Comparison of ENCODE assay signal across 21 mouse cellular contexts in genomic region chr1:66569736-66570135, GRCm38 (mm10).
DNase-seq lines count a peak whose midpoint lies in the region; ATAC-seq and TF ChIP-seq lines count a peak whose summit lies in the region.
"Had no signal": no experiment of that assay in that cellular context is flagged by ENCODE, and none has a peak within 500 bp of the region (broad histone marks: within the 10 kb centered on the region; RNA-seq: fewer than 3 reads in every experiment).

No protein-coding gene starts in this region.

- intact Hi-C loops in gastrocnemius, adult 2 months (cut with DNase I), result no loop called here

- H3K36me3 ChIP-seq in hindbrain, postnatal 0 days (ENCODE audit: insufficient read depth, low read length), result no peaks in the 10 kb centered on the region
- H3K36me3 ChIP-seq in hindbrain, embryonic 10.5 days, result no peaks in the 10 kb centered on the region
- H3K36me3 ChIP-seq: forebrain, embryonic 10.5 days; heart, embryonic 12.5 days; heart, embryonic 15.5 days had no signal

- H3K9ac ChIP-seq in hindbrain, postnatal 0 days (replicated peaks; ENCODE audit: low read length), result no peak overlapping the region
- H3K9ac ChIP-seq: forebrain, postnatal 0 days; heart, embryonic 12.5 days; heart, embryonic 15.5 days; hindbrain, embryonic 14.5 days had no signal

- DNase-seq in cerebellum, adult 11-12 months, result peak; percentile 22
- DNase-seq in hindbrain, postnatal 0 days (ENCODE audit: low spot score), result peak; percentile 44
- no peak for DNase-seq in hindbrain, embryonic 10.5 days (ENCODE audit: low spot score)
- peak; percentile 1 for DNase-seq in R1 (ENCODE audit: low read depth, low spot score)
- DNase-seq in cerebellum, postnatal 14 days, result peak; percentile 40 to 54
- no peak for DNase-seq in gastrocnemius, adult 2 months
- no peak for DNase-seq in layer of hippocampus, adult 9-11 months
- DNase-seq: adrenal gland, postnatal 10 days; forebrain, postnatal 0 days; gastrocnemius, postnatal 25 days; heart, adult 18-20 months; heart, postnatal 10 days; heart, postnatal 36 days; kidney, adult 2 months had no signal

- H3K4me2 ChIP-seq in hindbrain, postnatal 0 days (ENCODE audit: low read depth, low read length), result no peak overlapping the region
- H3K4me2 ChIP-seq: heart, embryonic 12.5 days; heart, embryonic 15.5 days; hindbrain, embryonic 14.5 days had no signal

- TF ChIP-seq CTCF in hindbrain, postnatal 0 days (IDR thresholded peaks at IDR 0.05; ENCODE audit: low read depth), result no peak
- TF ChIP-seq CTCF in gastrocnemius, adult 2 months (IDR thresholded peaks at IDR 0.05), result no peak

- WGBS in hindbrain, postnatal 0 days, result 36% methylated on average over 13 of the region's 13 CpGs
- 63% methylated on average over 13 of the region's 13 CpGs for WGBS in hindbrain, embryonic 10.5 days

- H3K4me3 ChIP-seq in hindbrain, postnatal 0 days (ENCODE audit: low read length), result no peak overlapping the region
- no peak overlapping the region for H3K4me3 ChIP-seq in hindbrain, embryonic 10.5 days
- H3K4me3 ChIP-seq in gastrocnemius, adult 2 months, result no peak overlapping the region
- H3K4me3 ChIP-seq: forebrain, embryonic 10.5 days; heart, embryonic 12.5 days; heart, embryonic 15.5 days had no signal

- no peaks in the 10 kb centered on the region for H3K27me3 ChIP-seq in hindbrain, postnatal 0 days (ENCODE audit: insufficient read depth, low read length)
- no peaks in the 10 kb centered on the region for H3K27me3 ChIP-seq in hindbrain, embryonic 10.5 days (ENCODE audit: insufficient read depth, poor library complexity, severe bottlenecking)
- H3K27me3 ChIP-seq: heart, embryonic 12.5 days; heart, embryonic 15.5 days had no signal

- ATAC-seq in cerebellum, adult (ENCODE audit: insufficient number of reproducible peaks, low FRiP score, low TSS enrichment), result no peak
- ATAC-seq in hindbrain, postnatal 0 days, result no peak
- ATAC-seq: forebrain, embryonic 14.5 days; forebrain, postnatal 0 days; intestine, postnatal 0 days had no signal

- H3K27ac ChIP-seq in hindbrain, postnatal 0 days, result no peak overlapping the region
- no peak overlapping the region for H3K27ac ChIP-seq in hindbrain, embryonic 10.5 days
- no peak overlapping the region for H3K27ac ChIP-seq in gastrocnemius, adult 2 months
- H3K27ac ChIP-seq: forebrain, embryonic 10.5 days; heart, embryonic 15.5 days; hindbrain, embryonic 14.5 days had no signal

- no peaks in the 10 kb centered on the region for H3K4me1 ChIP-seq in hindbrain, postnatal 0 days (ENCODE audit: insufficient read depth, low read length)
- no peaks in the 10 kb centered on the region for H3K4me1 ChIP-seq in hindbrain, embryonic 10.5 days (replicated peaks)
- H3K4me1 ChIP-seq: forebrain, embryonic 10.5 days; heart, embryonic 12.5 days; heart, embryonic 15.5 days had no signal

- no peaks in the 10 kb centered on the region for H3K9me3 ChIP-seq in hindbrain, postnatal 0 days (ENCODE audit: low read length)
- H3K9me3 ChIP-seq in hindbrain, embryonic 10.5 days, result no peaks in the 10 kb centered on the region; the same call in 1 of the 2 replicates
- H3K9me3 ChIP-seq: forebrain, embryonic 10.5 days; heart, embryonic 12.5 days; heart, embryonic 15.5 days had no signal

Comparison
In these comparisons a context has a peak if more than half of its experiments do, and no peak if none do; other contexts are left out.
1. DNase-seq: peak in cerebellum, adult 11-12 months (single experiment), hindbrain, postnatal 0 days (single experiment), R1 (single experiment) and cerebellum, postnatal 14 days (2 of 2); none in hindbrain, embryonic 10.5 days (single experiment), gastrocnemius, adult 2 months (single experiment) and layer of hippocampus, adult 9-11 months (single experiment).